Mouse (Mus musculus) liver, embryonic 12.5 days (tissue): ENCODE measurements around the gene Adgre1. TPM values are rescaled to one million over a fixed set of nuclear protein-coding genes. Genes with fewer than 3 reads are reported as not detected.
A peak's percentile ranks its signal among the peaks of the same experiment; 100 is the strongest.

Source experiments
- ATAC-seq: fragments of 200-750 bp; cut with Nextera tagmentation; 2 replicates; pipeline ENCODE4 v1.8.0; 2017; ENCODE audit warnings: moderate number of reproducible peaks, mild to moderate bottlenecking, moderate library complexity
- H3K27ac ChIP-seq: fragments of 300-500 bp; sonication (generic); 2 replicates; pipeline ENCODE4 v1.5.1; 2016; ENCODE audit warnings: mild to moderate bottlenecking
- H3K27me3 ChIP-seq: fragments of 300-500 bp; sonication (generic); replicated peaks from 2 replicates; pipeline ENCODE4 v1.6.1; 2016; ENCODE audit warnings: mild to moderate bottlenecking, moderate library complexity
- H3K36me3 ChIP-seq: fragments of 300-500 bp; sonication (generic); 2 replicates; pipeline ENCODE4 v1.6.1; 2016; ENCODE audit warnings: mild to moderate bottlenecking, moderate library complexity
- H3K4me1 ChIP-seq: fragments of 300-500 bp; sonication (generic); 2 replicates; pipeline ENCODE4 v1.6.1; 2016
- H3K4me2 ChIP-seq: fragments of 300-500 bp; sonication (generic); 2 replicates; pipeline ENCODE4 v1.6.1; 2016; ENCODE audit warnings: mild to moderate bottlenecking, moderate library complexity
- H3K4me3 ChIP-seq: fragments of 300-500 bp; sonication (generic); 2 replicates; pipeline ENCODE4 v1.5.1; 2016; ENCODE audit warnings: mild to moderate bottlenecking, moderate library complexity
- H3K9ac ChIP-seq: fragments of 300-500 bp; sonication (generic); 2 replicates; pipeline ENCODE4 v1.6.1; 2016; ENCODE audit warnings: mild to moderate bottlenecking, moderate library complexity
- H3K9me3 ChIP-seq: fragments of 300-500 bp; sonication (generic); replicated peaks from 2 replicates; pipeline ENCODE4 v1.6.1; 2016; ENCODE audit warnings: mild to moderate bottlenecking, moderate library complexity
- WGBS: fragments of 180-500 bp; shearing (Covaris S2); methylation state at CpG from one replicate; pipeline ENCODE4 v1.1.7; 2016; ENCODE audit not compliant: insufficient replicate concordance; 5-methylcytosine and 5-hydroxymethylcytosine counted together
- polyA plus RNA-seq: library from polyadenylated mRNA; unstranded; fragments of >200 nt; fragmentation: Nextera tagmentation; extraction: Ambion mirVana; gene quantifications from 2 replicates; pipeline ENCODE4 v1.2.1, GENCODE M21; 2016

Adgre1 gene
- polyA plus RNA-seq, 1 experiment from 2014 or later: 11.6 TPM

- Histone ChIP-seq H3K4me3 (no peak overlapping the region), H3K4me1 (no peaks in the 10 kb centered on the region), H3K27ac (no peak overlapping the region), H3K9ac (no peak overlapping the region), H3K9me3 (no peaks in the 10 kb centered on the region), H3K4me2 (no peak overlapping the region), H3K27me3 (no peaks in the 10 kb centered on the region), H3K36me3 (no peaks in the 10 kb centered on the region)
- ATAC-seq: no peak
- WGBS: 31% methylated on average over 4 of the region's 4 CpGs
These were observed 16.9 kb upstream of the Adgre1 start for GRCm38 (mm10) chr17:57341568-57341967.

DNA sequence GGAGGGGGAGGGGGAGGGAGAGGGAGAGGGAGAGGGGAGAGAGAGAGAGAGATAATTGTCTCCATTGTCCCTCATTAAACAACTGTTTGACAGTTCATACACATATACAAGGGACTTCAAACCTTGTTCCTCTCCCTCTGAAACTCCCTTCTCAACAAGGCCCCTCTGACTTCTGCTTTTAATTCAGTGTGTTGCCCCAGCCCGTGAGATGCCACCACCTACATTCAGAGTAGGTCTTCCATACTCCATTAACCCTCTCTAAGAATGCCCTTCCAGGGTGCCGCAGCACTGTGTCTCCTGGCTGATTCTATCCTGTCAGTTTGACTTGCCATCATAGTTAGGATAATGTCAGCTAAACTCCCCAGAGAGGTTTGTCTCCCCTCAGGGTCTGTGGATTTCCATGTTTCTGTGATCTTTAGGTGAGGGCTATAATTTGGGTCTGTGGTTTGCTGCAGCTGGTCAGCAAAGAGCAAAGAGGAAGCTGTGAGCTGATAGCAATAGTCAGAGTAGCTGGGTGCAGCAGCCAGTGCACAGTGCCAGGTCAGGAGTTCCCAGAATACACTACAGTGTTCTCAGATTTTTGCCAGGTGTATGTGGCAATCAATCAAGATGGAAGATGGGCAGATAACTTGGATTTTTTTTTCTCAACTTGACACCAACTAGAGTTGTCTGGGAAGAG, 14.3 kb upstream of the Adgre1 start:
- H3K9me3 ChIP-seq: no peaks in the 10 kb centered on the region
- H3K4me3 ChIP-seq: no peak overlapping the region
- ATAC-seq: no peak
- 35% methylated on average over 2 of the region's 2 CpGs for WGBS
- H3K4me1 ChIP-seq: no peaks in the 10 kb centered on the region
- H3K36me3 ChIP-seq: no peaks in the 10 kb centered on the region
- H3K27ac ChIP-seq: no peak overlapping the region
- H3K27me3 ChIP-seq: no peaks in the 10 kb centered on the region
- no peak overlapping the region for H3K4me2 ChIP-seq
- no peak overlapping the region for H3K9ac ChIP-seq

DNA sequence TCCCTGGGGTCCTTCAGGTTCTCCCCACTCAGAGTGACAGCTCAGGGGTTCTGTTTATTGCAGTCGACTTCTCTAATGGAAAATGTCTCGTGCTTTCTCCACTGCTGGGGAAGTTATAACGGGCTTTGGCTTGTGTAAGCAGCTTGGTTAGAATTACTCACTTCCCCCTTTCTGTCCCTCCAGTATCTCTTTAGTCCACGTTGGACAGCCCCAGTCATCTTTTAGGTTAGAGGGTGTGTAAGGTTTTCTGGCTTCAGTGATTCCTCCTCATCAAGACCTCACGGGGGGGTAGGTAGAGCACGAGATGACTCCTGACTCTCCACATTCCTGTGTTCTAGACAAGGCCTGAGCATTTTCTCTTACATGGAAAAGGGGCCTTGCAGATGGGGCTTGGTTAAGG, 11.5 kb upstream of the Adgre1 start:
- H3K36me3 ChIP-seq: no peaks in the 10 kb centered on the region
- 0 out of 2 replicates have a peak overlapping the region, but pooled peaks have one; percentile 25 for H3K27ac ChIP-seq
- H3K9ac ChIP-seq: no peak overlapping the region
- ATAC-seq: no peak
- no peaks in the 10 kb centered on the region for H3K4me1 ChIP-seq
- H3K4me2 ChIP-seq: no peak overlapping the region
- no peak overlapping the region for H3K4me3 ChIP-seq
- WGBS: 15% methylated on average over 6 of the region's 6 CpGs
- H3K27me3 ChIP-seq: no peaks in the 10 kb centered on the region
- H3K9me3 ChIP-seq: no peaks in the 10 kb centered on the region

- Histone ChIP-seq H3K4me3 (no peak overlapping the region), H3K27ac (no peak overlapping the region), H3K36me3 (no peaks in the 10 kb centered on the region), H3K9ac (no peak overlapping the region), H3K9me3 (no peaks in the 10 kb centered on the region), H3K4me2 (no peak overlapping the region), H3K27me3 (no peaks in the 10 kb centered on the region), H3K4me1 (no peaks in the 10 kb centered on the region)
- ATAC-seq: no peak
- WGBS: 48% methylated on average over 2 of the region's 2 CpGs
These were observed 10.7 kb upstream of the Adgre1 start for GRCm38 (mm10) chr17:57347781-57348180.

GRCm38 (mm10) chr17:57349067-57349466, 9.4 kb upstream of the Adgre1 start:
- no peak for ATAC-seq
- 59% methylated on average over 5 of the region's 5 CpGs for WGBS
- Histone ChIP-seq H3K4me1 (no peaks in the 10 kb centered on the region), H3K4me2 (no peak overlapping the region), H3K36me3 (no peaks in the 10 kb centered on the region), H3K4me3 (no peak overlapping the region), H3K9me3 (no peaks in the 10 kb centered on the region), H3K9ac (no peak overlapping the region), H3K27ac (no peak overlapping the region), H3K27me3 (no peaks in the 10 kb centered on the region)

- Histone ChIP-seq H3K27me3 (no peaks in the 10 kb centered on the region), H3K4me2 (no peak overlapping the region), H3K36me3 (no peaks in the 10 kb centered on the region), H3K27ac (no peak overlapping the region), H3K9me3 (no peaks in the 10 kb centered on the region), H3K4me3 (no peak overlapping the region), H3K9ac (no peak overlapping the region), H3K4me1 (no peaks in the 10 kb centered on the region)
- ATAC-seq: no peak
- WGBS: 74% methylated on average over 5 of the region's 5 CpGs
These were observed 8.3 kb upstream of the Adgre1 start for GRCm38 (mm10) chr17:57350212-57350611.

DNA sequence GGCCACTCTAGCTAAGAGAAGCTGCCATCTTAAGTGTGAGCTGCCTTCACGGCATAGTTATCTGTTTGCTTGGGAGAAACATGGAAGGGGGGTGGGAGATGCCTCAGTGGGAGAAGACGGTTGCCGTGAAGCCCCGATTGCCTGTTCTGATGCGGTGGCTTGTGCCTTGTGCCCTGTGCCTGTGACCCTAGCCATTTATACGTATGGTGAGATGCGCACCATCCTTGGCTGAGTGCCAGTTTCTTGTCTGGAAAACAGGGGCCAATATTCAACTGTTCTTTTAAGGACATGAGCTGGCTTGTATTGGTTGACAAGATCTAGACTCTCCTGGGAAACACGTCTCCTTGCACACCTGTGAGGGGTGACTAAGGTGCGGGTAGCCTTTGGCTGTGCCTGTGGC, 7.4 kb upstream of the Adgre1 start:
- Histone ChIP-seq H3K9me3 (no peaks in the 10 kb centered on the region), H3K4me3 (no peak overlapping the region), H3K27ac (no peak overlapping the region), H3K27me3 (no peaks in the 10 kb centered on the region), H3K4me1 (no peaks in the 10 kb centered on the region), H3K4me2 (no peak overlapping the region), H3K36me3 (no peaks in the 10 kb centered on the region), H3K9ac (no peak overlapping the region)
- ATAC-seq: no peak
- WGBS: 81% methylated on average over 9 of the region's 9 CpGs

DNA sequence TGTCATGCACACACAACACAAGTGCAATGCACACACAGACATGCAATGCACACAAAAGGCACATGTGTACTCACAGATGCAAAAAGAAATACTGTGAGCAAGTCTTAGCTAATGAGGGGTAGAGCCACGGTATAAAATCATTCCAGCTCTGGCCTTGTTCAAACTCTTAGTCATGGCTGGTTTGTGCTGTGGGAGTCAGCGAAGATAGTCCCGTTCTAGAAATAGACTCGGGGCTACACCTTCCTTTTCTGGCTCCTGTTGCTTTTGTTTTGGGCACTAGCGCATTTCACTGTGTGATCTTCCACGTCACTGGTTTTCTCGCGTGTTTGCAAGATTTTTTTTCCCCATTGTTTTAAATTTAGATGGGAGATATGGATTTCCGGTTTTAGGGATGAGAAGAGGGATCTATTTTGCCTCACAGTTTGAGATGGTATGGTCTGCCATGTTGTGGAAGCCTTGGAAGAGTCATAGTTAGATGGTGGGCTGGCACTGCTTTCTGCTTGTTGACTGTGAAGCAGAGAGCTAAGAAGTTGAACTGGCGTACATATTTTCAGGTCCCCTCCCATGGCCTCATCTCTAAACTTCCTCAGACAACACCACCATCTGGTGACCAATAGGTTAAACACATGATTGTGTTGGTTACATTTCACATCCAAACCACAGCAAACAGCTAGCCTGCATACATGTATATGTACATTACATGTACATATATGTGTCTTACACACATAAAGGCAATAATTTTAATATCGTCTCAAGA, 1.2 kb downstream of the Adgre1 start:
- no peaks in the 10 kb centered on the region for H3K27me3 ChIP-seq
- ATAC-seq: no peak
- H3K9ac ChIP-seq: no peak overlapping the region
- H3K4me3 ChIP-seq: no peak overlapping the region
- no peaks in the 10 kb centered on the region for H3K36me3 ChIP-seq
- no peak overlapping the region for H3K4me2 ChIP-seq
- no peak overlapping the region for H3K27ac ChIP-seq
- H3K4me1 ChIP-seq: no peaks in the 10 kb centered on the region
- 68% methylated on average over 11 of the region's 11 CpGs for WGBS
- no peaks in the 10 kb centered on the region for H3K9me3 ChIP-seq

Other genes starting within 250 kb of the Adgre1 start
- gene Cd70, start 208.9 kb upstream of the Adgre1 start, polyA plus RNA-seq: not detected in 2 replicates
- gene Tnfsf14, start 164.5 kb upstream of the Adgre1 start, polyA plus RNA-seq: 1.6 and 1.7 TPM in 2 replicates
- gene C3, start 130.6 kb upstream of the Adgre1 start, polyA plus RNA-seq: 95.1 and 100 TPM in 2 replicates
- gene Gpr108, start 110.2 kb upstream of the Adgre1 start, polyA plus RNA-seq: 18.2 and 18.4 TPM in 2 replicates
- 14.7 and 15.3 TPM in 2 replicates for gene Trip10, start 109.2 kb upstream of the Adgre1 start, polyA plus RNA-seq
- 14.2 and 14.3 TPM in 2 replicates for gene Vav1, start 79.6 kb upstream of the Adgre1 start, polyA plus RNA-seq
- not detected in 2 replicates for gene Vmn2r120, start 186.8 kb downstream of the Adgre1 start, polyA plus RNA-seq